Mouse (Mus musculus) common myeloid progenitor, adult 5-6 weeks (primary cell): ENCODE results near the gene Soga3. TPM values are rescaled to one million over a fixed set of nuclear protein-coding genes. Genes with fewer than 3 reads are reported as not detected.

ENCODE experiments used
- ATAC-seq: replicated peaks from 2 replicates; pipeline ENCODE4 v1.8.0; 2016; ENCODE audit warnings: low read depth, mild to moderate bottlenecking, moderate TSS enrichment, inconsistent platforms; ENCODE audit not compliant: poor library complexity, severe bottlenecking
- total RNA-seq: library from RNA; stranded (forward); fragments of 200-1000, 187-1606 nt; gene quantifications from 2 replicates; pipeline ENCODE4 v1.2.3, GENCODE M21; 2017

Gene Soga3
- total RNA-seq: not detected in 2 replicates

DNA sequence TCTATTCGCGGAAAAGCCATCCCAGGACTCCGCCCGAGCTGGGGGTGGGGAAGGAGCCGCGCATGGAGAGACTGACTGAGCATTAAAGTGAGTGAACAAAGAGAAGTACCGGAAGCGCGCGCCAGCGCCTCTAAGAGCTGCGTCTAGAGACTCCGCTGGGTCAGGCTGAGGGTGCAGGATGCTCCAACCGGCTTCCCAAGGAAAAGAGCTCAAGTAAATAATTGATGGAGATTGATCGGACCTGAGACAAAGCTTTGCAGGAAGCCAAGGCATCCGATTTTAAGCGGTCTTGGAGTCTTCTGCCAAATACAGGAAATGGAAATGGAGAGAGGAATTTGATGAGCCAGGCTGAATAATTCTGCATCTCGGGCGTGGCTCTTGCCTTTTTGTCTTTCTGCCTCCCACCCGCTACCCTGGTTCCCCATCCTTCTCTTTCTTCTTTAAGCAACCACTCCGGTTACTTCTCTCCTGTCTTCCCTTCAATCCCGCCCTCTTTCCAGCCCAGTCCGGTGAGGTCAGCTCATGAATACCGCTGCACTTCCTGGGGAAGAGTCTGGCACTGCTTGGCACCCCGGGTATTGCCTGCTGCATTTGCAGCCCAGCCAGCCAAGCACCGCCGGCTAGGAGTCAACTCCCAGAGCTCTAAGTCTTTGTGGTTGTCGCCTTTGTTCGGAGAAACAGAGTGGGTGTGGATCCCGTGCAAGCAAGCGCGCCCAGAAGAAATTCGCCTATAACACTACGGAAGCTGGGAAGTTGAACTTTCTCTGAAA is at the start of gene Soga3:
Gene Soga3, plus strand, starts transcription at position 274 of the 770 bp plus-strand sequence.
- ATAC-seq: no peak

DNA sequence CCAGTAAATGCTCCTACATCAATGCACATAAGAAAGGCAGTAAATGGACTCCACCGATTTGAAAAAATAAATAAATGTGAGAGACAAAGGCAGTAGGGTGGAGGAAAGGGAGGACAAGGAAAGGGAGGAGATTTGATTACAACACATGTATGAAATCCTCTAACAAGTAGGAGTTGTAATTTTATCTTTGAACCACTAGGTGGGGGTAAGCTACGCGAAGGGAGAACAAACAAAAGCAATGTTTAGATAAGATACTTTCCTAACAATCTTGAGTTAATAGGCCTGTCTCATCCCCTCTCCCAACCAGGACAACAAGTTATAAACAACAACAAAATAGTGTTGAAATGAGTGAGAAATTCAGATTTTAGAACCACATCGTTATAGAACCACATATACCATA is 36.7 kb upstream of the Soga3 start:
- 0 out of 2 replicates have a peak, but pooled peaks have one; percentile 60 for ATAC-seq

DNA sequence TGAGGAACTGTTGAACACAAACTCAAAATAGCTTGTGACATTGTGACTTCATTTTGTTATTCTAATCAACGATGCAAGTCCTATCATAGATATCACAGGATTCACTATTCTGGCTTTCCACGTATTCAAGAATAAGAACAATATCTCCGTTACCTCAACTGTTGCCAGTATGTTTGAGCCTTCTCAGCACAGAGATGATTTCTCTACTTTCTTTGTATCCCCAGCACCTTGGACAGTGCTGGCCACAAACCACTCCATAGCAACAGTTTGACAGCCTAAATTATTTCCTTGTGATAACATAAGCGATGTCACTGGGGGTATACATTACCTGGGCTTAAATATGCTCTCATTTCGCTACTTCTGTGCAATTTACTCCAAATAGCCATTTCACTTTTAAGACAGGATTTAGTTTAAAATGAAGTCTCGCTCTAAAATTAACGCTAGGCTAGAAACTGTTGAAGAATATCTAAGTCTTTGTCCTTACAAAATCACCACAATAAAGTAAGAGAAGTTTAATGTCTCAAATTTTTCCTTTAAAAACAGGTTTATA is 1.0 kb upstream of the Soga3 start:
- ATAC-seq: no peak

DNA sequence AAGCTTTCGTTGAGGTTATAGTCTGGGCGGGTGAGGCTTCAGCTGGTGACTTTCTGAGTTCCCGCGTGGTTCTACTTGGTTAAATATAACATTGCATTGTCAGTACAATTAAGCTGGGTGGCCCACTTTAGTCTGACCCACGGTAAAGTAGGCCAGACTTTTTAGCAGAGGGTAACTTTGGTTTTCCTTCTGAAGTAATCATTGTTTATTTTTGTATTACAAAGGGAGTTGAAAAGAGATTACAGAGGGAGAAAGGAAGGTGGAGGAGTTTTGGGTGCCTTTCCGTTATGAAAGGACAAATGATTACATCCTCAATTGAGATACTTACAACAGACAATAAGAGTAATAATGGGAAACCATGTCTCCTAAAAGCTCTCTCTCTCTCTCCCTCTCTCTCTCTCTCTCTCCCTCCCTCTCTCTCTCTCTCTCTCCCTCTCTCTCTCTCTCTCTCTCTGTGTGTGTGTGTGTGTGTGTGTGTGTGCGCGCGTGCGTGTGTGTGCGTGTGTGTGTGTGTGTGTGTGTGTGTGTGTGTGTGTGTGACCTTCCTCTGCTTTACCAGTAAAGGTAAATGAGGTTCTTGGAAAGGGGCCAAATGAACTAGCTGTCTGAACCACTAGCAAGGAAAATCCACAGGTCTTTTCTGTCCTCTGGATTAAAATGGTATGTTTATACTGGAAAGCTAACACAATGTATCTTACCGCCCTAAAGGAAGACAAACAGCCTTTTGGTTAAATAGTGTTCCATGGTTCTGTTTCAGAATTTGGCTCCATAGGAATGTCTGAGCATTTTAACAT is 1.2 kb downstream of the Soga3 start:
- ATAC-seq: no peak

DNA sequence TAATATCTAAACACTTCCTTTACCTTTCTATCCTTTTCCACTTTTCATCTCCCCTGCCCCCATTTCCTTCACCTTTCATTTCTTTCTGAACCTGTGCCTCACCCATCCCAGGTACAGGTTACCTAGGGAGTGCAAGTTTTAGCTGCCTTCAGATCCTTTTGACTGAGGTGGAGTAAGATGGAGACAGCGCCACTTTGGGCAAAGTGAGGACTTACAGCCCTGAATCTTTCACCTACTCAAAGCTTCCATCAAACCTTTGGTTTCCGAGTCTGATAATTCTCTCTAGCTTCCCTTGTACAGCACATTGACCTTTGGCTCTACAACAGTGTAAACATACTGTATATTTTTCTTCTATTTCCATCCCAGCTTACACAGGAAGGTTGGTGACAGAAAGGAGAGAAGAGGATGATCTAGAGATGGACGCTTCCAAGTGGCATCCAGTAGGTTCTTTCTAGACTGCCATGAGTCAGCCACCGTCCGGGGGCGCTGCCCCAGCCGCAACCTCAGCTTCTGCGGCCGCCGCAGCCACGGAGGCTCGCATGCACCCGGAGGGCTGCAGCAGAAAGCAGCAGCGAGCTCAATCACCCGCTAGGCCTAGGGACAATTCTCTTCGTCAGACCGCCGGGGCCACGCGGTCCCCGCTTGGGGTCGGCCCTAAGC is 2.7 kb downstream of the Soga3 start:
- ATAC-seq: no peak

DNA sequence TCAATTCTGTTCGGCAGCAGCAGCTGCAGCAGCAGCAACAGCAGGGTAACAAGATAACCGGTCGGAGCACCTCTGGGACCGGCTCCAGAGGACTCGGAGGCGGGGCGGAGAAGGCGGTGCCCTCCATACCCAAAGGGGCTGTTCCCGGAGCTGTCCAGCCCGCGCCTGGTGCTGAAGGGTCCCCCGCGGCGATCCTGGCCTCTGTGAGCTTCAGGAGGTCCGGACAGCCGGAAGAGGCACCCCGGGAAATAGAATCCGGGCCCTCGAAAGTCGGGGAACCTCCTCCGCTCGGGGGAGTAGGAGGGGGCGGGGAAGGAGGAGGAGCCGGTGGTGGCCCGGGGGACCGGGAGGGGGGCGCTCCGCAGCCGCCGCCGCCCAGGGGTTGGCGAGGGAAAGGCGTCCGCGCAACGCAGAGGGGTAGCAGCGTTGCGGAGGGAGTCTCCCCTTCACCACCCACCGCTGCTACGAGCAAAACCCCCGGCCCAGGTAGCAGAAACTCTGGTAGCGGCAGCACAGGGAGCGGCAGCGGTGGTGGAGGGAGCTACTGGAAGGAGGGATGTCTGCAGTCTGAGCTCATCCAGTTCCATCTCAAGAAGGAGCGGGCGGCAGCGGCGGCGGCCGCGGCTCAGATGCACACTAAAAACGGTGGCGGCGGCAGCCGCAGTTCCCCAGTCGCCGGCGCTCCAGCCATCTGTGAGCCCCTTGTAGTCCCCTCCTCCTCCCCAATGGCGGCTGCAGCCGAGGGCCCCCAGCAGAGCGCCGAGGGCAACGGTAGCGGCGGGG is 3.4 kb downstream of the Soga3 start:
- ATAC-seq: peak; percentile 98

DNA sequence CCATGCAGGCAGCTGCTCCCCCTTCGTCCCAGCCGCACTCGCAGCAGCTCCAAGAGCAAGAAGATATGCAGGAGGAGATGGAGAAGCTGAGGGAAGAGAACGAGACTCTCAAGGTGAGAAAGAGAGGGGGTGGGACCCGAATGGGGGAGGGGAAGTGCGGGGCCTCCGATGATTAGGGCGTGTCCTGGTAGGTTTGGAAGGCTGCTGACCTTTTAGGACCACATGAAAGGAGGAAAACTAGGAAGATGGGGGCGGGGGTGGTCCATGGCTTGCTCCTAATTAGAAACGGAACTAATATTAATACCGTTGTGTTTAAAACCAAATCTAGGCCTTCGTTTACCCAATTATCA is 4.0 kb downstream of the Soga3 start:
- no peak for ATAC-seq

DNA sequence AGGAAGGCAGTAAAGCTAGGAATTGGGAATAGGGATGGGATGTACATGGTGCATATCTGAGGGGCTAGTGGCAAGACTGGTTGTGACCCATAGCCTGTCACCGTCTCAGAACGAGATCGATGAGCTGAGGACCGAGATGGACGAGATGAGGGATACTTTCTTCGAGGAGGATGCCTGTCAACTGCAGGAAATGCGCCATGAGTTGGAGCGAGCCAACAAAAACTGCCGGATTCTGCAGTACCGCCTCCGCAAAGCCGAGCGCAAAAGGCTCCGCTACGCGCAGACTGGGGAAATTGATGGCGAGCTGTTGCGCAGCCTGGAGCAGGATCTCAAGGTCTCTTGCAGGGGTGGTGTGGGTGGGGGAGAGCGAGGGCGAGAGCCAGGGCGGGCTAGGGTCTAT is 4.4 kb downstream of the Soga3 start:
- no peak for ATAC-seq

DNA sequence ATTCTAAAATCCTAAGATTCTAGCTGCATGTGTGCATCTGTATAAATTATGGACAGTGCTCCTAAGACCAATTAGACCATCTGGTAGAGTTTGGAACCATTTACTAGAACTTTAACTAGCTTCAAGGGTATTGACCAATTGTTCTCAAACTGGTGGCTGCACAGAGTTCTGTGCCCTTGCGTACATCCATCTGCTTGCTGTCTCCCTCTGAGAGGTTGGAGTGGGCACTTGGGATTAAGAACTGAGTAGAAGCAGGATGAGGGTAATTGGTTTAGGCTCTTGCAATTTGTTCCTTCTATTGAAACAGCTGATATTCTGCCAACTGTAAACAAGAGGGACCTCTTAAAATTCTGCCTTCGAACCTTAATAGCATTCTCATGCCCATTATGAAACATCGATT is 11.7 kb downstream of the Soga3 start:
- ATAC-seq: no peak

DNA sequence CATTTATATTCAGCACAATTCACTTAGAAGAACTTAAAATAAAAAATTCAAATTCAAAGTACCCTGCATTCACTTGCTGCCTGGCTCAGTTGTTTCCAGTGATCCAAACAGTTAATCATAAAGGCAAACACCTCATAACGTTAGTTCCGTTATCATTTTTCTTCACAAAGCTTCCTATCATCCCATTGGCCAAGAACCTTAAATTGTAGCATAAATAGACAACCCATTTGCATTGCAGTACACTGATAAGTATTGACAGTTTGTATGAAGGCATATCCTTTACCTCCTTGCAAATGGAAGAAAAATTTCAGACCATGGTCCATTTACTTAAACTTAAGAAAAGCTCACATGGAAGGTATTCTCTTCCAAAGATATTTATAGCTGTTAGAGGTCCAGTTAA is 18.0 kb downstream of the Soga3 start:
- no peak for ATAC-seq

DNA sequence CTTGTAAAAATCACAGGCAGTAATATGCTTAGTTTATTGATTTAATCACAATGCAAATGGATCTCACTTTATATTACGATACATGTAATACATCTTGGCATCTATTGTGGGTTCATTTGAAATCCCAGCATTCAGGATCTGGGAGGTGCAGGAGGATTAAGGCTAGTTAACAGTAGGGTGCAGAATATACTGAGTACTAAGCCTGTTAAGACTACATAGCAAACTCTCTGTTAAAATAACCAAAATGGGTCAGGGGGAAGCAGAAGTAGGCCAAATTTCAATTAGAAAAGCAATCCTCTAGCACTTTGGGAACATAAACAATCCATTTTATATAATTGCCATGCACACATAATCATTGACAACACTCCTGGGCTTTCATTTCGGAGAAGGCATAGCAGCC is 30.1 kb downstream of the Soga3 start:
- ATAC-seq: no peak

DNA sequence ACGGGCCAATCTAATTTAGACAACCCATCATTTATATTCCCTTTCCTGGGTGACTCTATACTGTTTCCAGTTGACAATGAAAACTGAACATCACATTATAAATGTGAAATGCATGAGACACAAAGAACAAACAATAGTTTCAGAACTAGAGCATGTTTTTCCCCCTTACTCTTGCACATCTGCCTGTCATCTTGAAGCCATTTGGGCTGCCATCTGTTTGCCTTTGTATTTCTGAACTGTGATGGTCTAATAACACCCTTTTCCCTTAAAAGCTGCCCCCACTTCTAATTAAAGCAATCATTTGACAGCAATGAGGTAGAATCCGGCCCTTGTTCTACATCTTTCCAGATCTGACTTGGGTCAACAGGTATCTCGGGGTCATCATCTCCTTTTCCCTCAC is 32.0 kb downstream of the Soga3 start:
- no peak for ATAC-seq

DNA sequence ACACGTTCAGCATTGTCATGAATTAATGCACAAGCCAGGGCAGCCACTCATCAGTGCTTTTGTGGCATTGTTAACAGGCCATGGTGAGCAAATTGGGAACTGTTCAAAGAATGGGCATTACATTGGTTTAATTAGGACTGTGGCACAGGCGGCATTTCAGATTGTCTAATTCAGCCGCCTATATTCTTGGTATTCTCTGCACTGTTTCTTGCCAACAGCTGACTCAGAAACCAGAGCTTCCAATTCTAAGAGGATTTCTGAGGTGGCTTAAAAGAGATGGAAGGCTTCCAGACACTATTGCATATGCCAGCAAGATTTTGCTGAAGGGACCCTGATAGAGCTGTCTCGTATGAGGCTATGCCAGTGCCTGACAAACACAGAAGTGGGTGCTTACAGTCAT is 33.2 kb downstream of the Soga3 start:
- ATAC-seq: no peak

DNA sequence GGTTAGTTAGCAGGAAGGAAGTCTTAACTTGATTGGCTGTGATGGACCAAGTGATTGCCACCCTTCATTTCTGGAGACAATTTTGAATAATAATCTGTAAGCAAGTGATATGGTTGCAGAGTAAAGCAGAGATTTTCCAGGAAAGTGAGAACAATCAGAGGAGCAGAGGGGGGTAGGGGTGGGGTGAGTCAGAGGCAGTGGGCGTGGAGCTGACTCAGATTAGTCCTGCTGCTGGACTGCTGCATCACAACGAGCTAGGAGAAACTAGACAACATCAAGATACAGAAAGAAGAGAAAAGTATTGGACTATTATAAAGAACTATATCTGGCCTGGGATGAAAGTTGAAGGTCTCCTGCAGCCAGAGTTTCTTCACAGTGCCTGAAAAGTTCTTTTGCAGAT is 34.4 kb downstream of the Soga3 start:
- no peak for ATAC-seq

DNA sequence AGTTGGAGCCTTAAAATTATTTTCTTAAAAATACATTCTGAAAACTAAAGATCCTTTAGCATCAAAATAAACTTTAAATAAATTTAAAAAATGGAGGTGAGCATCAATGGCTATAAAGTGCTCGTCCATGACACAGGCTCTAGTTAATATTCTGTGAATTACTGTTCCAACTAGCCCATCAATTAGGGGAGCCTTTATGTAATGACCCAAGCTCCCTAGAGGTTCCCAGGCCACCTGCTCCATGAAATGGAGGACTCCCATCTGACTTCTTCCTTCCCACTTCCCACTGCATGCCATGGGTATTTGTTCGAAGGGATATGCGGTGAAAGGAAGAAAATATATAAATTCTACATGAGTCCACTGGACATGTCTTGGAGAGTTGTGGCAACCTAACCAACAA is 36.6 kb downstream of the Soga3 start:
- ATAC-seq: no peak

DNA sequence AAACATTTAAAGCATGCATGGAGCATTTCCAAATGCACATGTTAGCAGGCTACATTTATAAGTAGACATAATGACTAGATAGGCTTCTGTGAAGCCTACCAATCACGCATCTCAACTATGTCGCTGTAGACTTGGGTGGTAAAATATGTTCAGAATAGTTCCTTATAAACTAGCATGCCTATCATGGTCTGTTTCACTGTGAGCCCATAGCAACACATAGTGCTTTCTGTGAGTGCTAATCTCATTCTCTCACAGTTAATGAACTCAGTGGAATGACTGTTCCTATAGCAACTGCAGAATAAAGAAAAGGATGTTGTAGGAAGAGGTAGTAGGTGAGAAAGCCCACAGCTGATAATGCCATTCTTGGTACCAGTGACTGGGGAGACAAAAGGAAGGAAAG is 37.4 kb downstream of the Soga3 start:
- ATAC-seq: no peak

DNA sequence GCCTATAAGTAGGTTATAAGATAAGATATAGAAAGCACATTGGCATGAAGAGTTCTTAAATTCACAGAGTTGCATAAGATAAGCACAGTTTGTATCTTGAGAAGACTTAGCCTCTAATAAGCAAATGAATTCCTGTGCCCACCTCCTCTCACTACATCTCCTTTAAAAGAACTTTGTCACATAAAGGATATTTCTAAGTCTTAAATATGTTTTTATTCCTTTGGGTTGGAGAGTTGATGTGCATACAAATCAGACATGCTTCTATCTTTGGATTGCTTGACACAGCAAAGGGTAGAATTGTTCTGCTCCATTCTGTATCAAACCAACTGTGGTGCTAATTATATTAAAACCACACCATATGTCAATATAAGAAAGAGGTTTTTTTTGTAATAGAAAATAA is 50.1 kb downstream of the Soga3 start:
- no peak for ATAC-seq

DNA sequence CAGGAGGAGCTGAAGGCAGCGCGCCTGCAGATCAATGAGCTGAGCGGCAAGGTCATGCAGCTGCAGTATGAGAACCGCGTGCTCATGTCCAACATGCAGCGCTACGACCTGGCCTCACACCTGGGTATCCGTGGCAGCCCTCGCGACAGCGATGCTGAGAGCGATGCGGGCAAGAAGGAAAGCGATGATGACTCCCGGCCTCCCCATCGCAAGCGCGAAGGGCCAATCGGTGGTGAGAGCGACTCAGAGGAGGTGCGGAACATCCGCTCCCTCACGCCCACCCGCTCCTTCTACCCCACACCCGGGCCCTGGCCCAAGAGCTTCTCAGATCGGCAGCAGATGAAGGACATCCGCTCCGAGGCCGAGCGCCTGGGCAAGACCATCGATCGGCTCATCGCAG is 53.2 kb downstream of the Soga3 start:
- no peak for ATAC-seq

DNA sequence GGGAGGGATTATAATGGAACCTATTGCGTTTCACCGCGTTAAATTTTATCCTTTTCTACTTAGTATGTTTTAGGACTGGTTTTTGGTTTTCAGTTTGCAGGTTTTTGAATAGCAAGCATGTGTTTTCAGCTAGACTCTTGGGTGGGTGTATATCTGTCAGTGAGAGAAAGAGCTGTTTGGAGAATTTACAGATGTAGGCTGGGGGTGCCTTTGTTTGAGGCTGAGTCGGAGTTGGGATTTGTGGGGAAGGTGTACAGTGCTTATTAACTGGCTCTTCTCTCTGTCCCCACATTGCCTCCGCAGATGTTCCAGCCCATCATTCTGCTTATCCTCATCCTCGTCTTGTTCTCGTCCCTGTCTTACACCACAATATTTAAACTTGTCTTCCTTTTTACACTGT is 55.0 kb downstream of the Soga3 start, which contains the start of gene Gm49353:
Gene Gm49353, plus strand, starts transcription at position 313 of the 400 bp plus-strand sequence.
- no peak for ATAC-seq

DNA sequence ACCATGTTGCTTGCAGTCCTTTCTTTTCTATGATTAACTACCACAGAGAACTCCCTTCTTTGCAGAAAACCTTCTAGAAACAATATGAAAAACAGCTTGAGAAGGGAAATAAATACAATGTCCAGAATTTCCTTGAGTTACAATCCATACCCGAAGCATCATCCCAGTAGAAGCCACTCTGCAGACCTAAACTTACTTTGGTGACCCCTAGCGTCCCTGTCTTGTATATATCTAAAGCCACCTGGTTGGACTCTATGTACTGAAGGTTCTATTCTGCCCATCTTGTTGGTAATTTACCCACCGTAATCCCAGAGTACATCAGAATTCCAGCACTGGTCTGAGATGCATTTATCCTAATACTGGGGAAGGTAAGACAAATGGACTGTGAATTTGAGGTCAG is 56.2 kb downstream of the Soga3 start:
- ATAC-seq: no peak
